Mouse (Mus musculus) neural tube, embryonic 10.5 days (tissue): Measurements from ENCODE around the gene Naa15.
A peak's percentile ranks its signal among the peaks of the same experiment; 100 is the strongest.

Experiments used
- DNase-seq: peaks from one replicate; pipeline ENCODE4 v3.0.0-alpha.2; 2017; ENCODE audit warnings: low spot score; ENCODE audit errors: extremely low spot score

Naa15 gene

DNA sequence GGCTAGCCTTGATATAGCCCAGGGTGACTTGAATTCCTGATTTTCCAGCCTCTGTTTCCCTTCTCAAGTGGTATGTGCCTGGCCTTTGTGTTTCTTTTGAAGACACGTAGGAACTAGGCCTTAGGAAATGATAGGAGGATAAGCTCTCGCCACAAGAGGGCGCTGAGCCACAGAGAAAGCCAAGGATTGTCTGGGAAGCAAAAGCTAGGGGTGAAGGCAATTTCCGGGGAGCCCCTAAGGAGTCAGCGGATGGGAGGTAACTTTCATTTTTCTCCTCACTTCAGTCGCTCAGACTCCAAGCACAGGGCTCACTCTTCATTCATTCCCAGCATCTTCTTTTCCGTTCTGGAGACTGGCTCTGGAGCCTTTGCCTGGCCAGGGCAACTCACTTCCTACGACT lies 96.0 kb downstream of the Naa15 start:
- DNase-seq: peak; percentile 67

DNA sequence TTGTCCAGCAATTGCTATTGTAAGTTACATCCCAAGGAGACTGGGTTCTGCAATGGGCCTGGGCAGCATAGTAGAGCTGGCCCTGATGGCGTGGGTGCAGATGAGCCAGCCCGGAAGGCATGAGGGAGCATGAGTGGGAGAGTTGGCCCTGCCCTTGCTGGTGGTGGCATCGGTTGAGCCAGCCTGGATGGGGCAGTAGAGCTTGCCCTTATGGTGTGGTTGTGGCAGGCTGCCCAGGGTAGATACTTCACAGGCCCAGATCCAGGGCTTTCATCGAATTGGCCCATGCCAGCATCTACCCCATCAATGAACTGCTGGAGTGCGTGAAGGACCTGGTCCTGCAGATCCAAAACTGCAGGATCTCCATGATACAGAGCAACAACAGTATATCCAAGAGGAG lies 97.0 kb downstream of the Naa15 start:
- no peak for DNase-seq

DNA sequence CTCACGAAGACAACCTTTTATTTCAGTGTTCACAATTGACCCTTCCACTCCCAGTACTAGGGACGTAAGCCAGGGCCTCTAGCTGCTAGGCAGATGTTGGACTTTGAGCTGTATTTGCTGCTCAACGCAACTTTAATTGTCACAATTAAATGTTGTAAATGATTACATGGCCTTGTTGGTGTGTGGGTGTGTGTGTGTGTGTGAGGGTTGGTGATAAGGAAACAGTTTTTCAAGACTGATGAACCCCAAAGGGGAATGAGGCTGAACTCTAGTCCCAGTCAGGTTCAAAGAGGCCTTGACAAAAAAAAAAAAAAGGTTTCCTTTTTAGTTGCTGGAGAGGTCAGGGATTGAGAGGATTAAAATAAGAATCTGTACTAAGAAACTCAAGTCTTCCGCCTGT lies 102.5 kb downstream of the Naa15 start:
- DNase-seq: no peak

DNA sequence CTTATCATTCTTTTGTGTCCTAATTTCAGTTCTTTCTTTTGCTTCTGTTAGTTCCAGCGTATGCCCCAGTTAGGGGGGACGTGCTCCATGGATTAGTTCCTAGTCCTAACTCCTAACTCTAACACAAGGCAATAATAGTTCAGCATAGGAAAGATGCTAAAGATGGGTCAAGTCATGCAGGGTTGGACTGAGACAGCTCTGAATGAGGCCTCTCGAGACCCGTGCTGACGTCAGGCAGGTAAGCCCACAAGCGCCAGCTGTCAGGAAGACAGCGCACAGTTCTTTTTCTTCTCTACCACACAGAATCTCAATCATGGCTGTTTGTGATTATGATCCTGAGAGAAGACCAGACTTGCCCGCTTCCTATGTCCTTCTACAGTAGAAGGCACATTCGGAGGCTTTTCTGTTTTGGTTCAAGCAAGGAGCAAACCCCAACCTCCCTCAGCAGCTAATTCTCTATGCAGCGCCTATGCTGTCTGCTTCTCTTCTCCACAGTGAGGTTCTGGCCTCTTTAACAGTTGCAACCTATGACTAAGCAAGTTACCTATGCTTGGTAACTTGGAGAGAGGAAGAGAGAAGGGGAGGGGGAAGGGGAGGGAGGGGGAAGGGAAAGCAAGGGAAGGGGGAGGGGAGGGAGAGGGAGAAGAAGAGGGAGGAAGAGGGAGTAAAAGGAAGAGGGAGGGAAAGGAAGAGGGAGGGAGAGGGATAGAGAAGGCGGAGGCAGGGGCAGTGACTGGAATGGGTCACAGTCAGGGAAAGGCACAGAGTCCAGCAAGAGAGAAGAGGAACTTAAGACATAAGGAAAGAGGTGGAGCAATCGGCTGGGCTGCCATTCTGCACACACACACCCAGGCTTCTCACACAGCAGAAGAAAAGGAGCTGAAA lies 103.2 kb downstream of the Naa15 start:
- DNase-seq: no peak

DNA sequence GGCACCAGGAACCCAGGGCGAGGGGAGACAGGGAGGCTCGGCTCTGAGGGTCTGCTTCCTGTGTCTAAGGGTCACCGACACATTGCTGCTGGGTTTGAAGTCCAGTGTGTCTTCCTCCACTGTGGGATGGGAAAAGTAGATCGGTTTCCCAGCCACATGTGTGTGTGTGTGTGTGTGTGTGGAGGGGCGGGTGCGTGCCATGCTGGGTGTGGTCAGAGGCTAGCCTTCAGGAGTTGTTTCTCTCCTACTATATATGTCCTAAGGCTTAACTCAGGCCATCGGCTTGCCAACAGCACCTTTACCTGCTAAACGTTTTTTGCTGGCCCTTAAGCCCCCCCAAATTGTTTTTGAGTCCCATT lies 103.8 kb downstream of the Naa15 start:
- no peak for DNase-seq

DNA sequence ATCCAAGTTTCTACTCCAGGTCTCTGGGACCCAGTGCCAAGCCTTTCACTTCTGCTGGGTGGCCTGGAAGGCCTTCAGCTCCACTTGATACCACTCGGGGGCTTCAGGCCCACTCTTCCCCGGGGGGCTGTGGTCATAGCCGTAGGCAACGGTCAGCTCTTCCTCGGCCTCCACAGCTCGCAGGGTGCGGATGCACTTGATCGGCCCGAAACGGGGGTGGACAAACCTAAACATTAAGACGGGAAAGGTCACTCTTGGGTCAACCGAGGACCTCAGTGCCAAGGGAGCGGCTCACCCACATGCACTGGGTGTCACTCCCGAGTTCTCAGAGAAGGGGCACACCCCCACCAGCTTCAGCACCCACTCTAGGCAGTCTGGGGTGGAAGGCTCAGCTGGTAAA lies 106.3 kb downstream of the Naa15 start:
- DNase-seq: no peak

DNA sequence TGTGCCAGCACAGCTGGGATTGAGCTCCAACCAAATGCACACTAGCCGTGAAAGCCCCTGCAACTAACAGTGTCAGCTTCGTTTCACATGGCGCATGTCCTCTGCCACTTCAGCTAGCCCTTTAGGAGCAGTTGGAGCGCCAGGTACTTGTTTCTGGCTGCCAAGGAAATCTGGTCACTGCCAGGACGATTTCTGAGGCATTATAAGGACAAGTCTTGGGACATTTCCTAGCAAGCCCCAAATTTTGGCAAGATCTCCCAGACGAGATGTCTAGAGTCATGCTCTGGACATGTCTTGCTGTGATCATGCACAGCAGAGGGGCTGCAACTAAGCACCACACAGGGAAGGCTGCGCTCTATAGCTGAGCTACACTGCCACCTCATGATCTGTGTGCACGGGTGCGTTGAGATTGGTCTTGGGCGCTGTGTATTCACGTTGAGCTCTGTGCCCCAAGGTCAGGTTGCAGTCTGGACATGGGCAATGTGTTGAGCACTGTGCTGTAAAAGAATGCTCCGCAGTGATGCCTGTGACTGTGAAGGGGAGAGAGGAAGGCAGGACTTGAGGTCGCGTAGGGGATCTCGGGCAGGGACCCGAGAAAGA lies 110.3 kb downstream of the Naa15 start:
- no peak for DNase-seq
